Mouse (Mus musculus): ENCODE measurements around the gene Mthfr.
A peak's percentile ranks its signal among the peaks of the same experiment; 100 is the strongest.

Mthfr gene

DNA sequence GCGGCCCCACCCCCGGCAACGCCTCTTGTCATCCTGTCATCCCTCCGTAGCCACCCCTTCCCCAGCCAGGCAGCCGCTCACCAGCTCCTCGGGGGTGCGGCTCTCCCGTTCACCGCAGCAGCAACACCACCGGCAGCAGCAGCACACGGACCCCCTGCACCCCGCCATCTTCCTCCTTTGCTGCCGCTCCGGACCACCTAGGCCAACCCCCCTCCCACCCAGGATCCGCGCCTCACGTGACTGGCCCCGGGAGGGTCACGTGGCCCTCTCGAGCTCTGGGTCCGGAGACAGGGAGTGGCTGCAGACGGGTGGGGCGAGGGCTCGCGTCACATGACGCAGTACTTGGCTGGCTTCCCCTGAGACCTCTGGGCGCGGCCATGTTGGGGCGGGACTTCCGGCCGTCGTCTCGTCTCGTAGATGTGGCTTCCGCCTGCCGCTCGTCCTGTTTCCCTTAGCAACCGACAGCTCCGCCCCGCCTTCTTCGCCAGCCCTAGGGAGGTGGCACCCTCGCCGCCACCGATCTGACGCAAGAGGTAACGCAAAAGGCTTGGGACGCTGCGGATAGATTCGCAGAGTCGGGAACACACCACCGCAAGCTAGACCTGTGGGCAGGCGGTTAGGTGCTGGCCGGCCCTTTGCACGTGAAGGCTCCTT lies at the start of gene Mthfr, which contains the start of gene Clcn6:
Mthfr (plus strand) TSS at position 478 of the 654 bp plus-strand sequence.
Clcn6 (minus strand) TSS at position 222 of the 654 bp plus-strand sequence.
- peak; percentile 100 for DNase-seq (ENCODE audit: low read depth, low spot score)

DNA sequence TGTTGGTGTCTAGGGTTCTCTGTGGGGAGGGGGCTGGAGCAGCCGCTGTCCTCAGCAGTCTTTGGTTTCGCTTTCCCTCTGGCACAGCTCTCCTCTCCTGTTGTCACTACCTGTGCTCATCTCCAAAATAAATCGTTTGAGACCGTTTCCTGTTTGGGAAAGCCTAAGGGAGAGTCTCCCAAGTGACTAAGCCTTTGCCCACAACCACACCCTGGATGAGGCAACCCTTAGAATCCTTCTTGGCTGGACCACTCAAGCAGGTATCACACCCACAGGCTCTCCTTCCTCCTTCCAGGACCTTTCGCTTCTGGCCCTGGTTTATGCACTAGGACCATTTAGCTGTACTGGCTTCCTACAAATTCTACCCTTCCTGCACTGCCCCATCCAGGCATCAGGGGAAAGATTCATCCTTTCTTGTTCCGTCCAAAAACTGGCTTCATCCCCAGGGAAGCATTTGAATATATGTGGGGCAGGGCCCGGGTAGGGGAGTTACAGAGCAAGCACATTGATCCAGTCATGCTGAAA lies 45.2 kb upstream of the Mthfr start:
- DNase-seq (ENCODE audit: low read depth, low spot score), result no peak

DNA sequence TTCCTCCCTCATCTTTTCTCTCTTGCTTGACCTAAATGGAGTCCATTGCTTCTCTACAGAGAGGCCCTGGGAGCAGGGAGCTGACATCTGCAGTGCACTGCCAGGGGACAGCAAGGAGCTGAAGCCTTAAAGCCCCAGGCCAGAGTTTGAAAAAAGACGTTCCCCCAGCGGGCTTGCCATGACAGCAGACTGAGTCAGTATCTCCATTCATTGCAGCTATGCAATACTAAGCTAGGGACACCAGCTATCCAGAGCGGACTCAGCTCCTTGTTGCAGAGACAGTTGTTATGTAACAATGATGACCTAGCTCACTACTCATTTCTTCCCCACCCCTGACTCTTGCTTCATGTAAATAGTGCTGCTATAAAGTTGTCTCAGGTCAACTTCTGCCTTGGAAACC lies 43.6 kb upstream of the Mthfr start:
- DNase-seq (ENCODE audit: low read depth, low spot score), result no peak

DNA sequence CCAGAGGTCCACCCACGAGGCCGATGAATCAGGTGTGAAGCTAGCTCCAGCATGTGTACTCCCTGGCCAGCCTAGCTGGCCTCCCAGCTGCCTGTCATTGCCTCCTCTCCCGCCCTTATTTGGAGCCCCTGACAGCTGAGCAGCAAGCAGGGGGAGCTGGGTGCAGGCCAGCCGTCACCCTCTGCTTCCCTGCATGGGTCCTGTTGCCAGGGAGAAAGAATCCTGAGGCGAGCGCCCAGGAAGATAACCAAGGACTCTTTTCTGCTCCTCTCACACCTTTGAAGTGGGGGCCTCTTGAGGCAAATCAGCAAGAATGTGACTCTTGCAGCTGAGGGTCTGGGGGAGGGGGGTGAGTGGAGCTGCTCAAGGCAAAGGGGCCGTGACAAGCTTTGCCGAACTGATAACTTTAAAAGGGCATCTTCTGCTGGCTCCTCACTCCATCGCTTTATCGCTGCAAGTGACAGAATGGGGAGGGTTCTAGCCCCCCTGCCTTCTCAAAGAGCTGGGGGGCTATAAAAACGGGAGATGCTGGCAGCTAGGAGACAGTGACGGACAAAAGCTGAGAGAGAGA lies 38.6 kb upstream of the Mthfr start, which contains the start of gene Nppa:
Nppa (plus strand) TSS at position 521 of the 571 bp plus-strand sequence.
- DNase-seq (ENCODE audit: low read depth, low spot score), result no peak

DNA sequence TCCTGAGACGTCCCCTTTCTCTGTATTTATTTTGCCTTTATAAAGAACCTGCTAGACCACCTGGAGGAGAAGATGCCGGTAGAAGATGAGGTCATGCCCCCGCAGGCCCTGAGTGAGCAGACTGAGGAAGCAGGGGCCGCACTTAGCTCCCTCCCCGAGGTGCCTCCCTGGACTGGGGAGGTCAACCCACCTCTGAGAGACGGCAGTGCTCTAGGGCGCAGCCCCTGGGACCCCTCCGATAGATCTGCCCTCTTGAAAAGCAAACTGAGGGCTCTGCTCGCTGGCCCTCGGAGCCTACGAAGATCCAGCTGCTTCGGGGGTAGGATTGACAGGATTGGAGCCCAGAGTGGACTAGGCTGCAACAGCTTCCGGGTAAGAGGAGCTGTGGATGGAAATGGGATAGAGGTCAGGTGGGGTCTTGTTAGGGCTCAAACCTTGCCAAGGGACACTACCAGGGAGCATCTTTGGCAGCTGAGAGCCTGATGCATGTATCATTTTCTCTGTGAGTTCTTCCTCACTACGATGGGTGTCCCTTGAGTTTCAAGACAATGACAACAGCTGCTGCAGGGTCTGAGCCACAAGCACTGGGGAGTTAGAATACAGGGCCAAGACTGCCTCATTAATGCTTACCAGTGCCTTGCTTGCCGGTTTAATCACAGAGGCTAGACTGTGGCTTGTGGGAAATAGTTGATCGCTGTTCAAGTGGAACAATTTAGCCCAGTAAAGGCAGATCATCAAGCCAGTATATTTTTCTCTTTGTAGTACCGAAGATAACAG lies 37.7 kb upstream of the Mthfr start:
- no peak for DNase-seq (ENCODE audit: low read depth, low spot score)

DNA sequence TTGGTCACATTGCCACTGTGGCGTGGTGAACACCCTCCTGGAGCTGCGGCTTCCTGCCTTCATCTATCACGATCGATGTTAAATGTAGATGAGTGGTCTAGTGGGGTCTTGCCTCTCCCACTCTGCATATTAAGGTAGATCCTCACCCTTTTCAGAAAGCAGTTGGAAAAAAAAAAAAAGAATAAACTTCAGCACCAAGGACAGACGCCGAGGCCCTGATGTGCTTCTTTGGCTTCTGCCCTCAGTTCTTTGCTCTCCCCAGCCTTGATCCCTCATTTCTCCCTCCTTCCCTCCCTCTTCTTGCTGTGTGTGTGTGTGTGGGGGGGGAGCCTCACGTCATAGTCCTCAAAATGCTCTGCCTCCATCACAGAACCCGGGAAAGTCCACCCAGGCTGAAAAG lies 37.0 kb upstream of the Mthfr start:
- DNase-seq (ENCODE audit: low read depth, low spot score), result no peak

DNA sequence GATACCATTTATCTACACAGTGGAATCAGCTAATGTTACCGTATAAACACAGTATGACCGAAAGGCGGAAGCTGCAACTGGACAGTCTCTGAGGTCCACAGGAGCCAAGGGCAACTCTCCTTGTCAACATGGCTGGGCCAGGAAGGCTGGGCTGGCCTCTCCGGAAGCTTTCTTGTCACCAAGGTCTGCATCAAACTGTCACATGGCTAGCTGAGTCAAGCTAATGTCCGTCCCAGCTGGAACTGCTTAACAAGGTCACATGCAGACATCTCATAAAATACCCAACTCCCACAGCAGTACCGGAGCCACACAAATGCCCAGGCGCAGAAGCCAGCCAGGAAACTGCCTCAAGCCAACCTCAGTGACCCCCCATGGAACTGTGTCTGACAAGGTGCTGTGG lies 34.5 kb upstream of the Mthfr start:
- no peak for DNase-seq (ENCODE audit: low read depth, low spot score)

DNA sequence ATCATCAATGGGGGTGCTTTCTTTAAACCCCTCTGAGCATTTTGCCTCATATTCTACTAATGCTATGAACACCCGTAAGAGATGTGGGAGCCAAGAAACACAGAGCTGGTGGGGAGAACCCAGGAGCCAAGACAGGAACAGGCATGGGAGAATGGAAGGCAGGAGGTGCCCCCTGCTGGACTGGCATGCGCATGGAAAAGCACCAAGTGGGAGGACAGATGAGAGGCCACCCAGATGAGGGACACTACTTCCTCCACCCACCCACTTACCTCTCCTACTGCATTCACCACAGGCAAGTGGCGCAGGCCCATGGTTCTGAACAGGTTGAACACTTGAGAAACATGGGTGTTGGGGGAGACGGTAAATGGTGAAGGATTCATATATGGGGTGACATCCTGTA lies 30.5 kb upstream of the Mthfr start:
- DNase-seq (ENCODE audit: low read depth, low spot score), result peak; percentile 72

DNA sequence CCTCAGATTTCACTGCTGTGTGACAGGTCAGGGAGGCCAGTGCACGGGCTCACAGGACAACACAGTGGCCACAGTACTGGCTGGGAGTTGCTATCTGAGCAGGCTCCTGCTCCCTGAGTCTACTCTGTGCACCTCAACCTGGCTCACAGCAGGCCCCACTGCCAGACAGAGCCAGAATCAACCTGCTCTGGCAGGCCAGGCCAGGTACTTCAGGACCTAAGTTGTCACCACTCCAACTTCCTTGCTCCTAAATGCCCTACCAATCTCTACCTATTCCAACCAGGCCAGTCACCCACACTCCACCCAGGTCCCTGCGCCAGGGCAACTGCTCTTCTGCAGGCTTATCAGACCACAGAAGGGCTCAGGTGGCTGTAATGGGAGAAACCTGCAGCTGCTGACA lies 29.2 kb upstream of the Mthfr start:
- no peak for DNase-seq (ENCODE audit: low read depth, low spot score)

DNA sequence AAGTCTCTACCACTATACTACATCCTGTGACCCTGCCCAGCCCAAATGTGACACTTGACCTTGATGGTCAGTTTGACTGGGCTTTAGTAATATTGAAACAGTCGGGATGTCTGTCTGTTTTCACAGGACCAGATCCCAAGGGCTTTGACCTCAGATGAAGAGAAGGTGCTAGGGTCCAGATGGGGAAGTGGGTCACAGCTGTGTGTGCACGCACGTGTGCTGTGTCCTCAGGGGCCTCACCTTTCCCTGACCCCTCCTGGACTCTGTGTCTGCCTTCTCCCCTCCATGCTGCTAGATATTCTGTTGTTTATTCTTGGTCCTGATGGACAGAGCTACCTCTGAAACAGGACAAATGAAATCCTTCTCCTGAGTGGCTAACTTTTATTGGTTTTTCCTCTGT lies 27.5 kb upstream of the Mthfr start:
- no peak for DNase-seq (ENCODE audit: low read depth, low spot score)

DNA sequence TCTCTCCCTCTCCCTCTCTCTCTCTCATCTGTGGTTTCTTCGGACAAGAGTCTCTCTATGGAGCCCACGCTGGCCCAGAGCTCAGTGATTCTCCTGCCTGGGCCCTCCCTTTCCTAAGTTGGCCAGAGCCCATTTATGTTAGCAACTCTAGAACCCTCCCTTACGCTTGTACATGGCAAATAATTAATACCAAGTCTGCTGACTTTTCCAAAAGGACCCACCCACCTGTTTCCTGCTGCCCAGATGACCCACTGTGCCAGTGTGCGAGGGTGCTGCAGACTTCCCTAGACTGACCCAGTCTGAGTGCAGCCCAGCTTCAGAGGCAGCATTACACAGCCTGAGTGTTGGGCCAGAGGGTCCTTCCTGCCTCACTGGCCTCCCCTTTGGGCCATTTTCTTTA lies 26.7 kb upstream of the Mthfr start:
- no peak for DNase-seq (ENCODE audit: low read depth, low spot score)

DNA sequence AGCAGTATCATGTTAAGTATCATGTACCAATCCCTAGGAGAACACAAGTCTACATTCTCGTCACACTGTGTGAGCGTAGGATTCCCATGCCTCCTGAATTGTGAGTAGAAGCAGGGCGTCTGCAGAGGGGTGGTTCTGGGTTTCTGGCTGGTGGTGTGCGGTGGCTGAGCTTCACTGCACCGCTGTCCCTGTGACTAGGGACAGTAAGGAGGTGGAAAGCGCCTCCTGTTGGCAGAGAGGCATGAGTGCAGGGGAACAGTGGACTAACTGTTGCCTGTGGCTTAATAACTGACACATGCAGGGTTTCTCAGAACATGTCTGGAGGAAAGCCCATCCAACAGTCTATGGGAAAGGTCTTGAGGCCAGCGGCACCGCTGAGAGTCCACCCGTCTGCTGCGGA lies 23.5 kb upstream of the Mthfr start:
- no peak for DNase-seq (ENCODE audit: low read depth, low spot score)

DNA sequence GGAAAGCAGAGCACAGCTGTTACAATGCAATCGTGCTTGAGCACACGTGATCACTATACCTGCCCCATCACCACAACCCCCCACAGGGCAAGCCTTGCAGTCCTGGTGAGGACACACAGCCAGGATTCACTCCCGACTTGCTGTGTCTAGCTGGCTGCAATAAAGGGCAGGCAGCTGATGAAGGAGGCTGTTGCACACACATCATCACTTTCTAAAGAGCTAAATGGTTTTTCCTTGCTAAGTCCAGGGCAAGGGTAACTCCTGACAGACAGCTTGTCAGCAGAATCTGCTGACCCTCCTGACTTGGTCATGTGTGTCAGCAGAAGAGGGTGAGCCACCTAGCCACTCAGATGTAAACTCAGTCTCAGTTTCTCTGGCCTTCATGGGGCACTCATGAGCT lies 21.9 kb upstream of the Mthfr start:
- no peak for DNase-seq (ENCODE audit: low read depth, low spot score)

DNA sequence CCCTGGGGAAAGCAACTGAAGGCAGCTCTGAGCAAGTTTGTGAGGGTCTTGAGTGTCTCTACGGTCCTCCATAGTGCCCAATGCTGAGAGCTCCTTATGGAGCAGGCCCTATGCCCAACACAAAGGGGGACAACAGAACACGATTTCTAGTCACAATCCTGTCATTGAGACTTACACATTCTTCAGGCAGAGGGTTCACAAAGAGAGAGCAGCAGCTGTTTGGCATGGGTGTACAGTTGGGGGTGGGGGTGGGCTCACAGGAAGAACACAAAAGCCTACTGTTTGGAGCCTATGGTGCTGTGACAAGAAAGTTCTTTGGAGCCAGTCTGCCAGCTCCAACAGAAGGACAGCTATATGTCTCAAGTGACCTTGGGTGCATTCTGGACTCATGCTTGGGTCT lies 20.5 kb upstream of the Mthfr start:
- peak; percentile 72 for DNase-seq (ENCODE audit: low read depth, low spot score)

DNA sequence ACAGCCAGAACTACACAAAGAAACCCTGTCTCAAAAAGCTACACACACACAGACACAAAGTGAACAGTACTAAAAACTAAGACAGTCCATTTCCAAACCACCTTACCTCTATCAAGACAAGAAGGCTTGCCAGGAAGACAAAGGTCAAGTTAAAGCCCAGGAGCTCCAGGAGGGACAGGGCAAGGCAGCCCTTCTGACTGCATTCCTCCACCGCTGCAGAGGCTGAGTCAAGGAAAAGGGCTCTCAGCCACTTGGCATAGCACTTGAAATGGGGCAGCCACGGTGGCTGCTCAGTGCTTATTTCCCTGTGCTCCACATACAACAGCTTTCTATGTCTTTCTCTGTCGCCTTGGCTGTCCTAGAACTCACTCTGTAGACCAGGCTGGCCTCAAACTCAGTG lies 14.9 kb upstream of the Mthfr start:
- no peak for DNase-seq (ENCODE audit: low read depth, low spot score)

DNA sequence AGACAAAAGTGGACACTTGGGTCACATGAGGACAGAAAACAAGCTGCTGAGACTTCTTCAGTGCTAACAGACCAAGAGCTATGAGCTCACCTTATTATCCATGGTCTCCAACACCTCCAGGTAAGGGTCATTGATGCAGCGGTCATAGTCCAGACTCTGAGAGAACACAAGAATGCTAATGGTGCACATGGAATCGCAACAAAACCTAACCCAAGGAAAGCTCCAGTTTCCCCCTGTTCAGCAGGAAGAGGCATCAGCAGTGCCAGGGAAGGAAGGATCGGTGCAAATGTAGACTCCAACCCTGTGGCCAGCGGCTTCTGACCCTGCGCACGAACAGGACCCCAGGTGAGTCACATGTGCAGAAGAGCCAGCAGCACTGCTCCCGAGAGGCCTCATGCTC lies 9.6 kb upstream of the Mthfr start:
- DNase-seq (ENCODE audit: low read depth, low spot score), result no peak

DNA sequence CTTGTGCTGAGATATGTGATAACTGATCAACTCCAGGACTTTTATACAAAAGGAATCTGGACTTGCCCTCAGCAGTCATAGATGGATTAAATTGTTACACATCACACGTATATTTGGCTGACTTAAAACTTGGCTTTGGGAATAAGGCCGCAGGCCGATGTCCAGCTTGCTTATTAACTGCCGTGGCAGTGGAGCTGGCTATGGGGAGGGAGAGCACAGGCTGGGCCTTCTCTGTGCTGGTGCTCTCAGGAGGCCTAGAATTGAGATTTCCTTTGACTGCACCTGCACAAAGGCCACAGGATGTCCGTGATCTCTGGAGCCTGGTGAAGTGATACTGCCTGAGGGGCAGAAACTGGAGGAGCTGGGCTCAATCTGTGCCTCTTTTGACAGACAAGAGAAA lies 8.4 kb upstream of the Mthfr start:
- DNase-seq (ENCODE audit: low read depth, low spot score), result no peak

DNA sequence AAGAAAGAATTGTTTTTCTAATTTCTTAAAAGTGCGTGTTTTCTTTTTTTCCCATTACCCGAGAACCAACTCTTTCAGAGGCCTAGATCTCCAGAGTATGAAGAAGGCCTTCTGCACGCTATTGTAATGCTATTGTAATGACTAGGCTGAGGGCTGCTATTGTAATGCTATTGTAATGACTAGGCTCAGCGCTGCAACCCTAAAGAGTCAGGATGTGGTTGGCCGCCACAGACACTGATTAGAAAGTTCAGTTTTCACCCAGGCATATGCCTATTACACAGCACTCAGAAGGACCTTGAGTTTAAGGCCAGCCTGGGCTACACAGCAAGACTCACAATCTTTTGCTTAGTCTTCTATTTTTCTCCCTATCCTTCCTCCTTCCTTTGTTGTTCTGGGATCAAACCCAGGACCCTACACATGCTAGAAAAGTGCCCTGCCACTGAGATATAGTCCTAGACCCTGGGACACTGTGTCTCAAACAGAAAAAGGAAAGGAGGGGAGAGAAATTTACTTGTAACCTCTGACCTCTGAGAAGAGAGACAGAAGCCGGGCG lies 4.9 kb upstream of the Mthfr start:
- DNase-seq (ENCODE audit: low read depth, low spot score), result no peak

DNA sequence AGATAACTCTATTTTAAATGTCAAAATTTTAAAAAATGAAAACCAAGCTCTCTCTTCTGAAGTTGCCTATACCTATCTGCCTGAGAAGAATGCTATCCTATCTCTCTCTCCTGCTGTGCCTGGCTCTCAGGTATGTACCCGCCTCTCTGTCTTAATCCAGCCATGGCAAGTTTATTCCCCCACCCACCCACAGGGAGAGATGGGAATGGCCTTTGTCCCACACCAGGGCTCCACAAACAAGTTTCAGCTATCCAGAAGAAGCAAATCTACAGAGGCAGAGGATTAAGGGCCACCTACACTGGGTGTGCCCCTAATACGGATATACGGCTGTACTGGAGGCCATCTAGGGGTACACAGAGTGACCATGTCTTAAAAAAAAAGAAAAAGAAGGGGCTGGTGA lies 3.4 kb upstream of the Mthfr start:
- DNase-seq (ENCODE audit: low read depth, low spot score), result no peak

DNA sequence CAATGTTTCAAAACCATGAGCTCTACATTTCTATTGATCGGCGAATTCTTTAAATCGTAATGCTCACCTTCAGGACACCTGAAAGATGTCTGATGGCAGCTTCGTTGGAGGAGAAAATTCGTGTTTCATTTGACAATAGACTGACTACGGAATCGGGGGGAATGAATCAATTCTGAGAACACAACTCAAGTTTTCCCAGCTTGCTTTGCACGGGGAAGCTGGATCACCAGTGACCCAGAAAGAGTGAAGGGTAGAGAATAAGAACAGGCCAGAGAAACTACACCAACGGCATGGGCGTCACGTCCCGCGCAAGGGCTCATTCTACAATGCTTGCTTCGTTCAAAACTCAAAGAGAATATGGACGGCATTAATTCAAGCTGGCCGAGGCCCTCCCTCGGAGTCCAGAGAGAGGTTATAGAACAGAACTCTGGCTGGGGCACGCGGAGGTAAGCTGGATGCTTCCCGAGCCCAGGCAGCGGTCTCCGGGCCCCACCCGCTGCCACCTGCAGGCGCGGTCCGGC lies 738 bp upstream of the Mthfr start:
- DNase-seq (ENCODE audit: low read depth, low spot score), result peak; percentile 56

DNA sequence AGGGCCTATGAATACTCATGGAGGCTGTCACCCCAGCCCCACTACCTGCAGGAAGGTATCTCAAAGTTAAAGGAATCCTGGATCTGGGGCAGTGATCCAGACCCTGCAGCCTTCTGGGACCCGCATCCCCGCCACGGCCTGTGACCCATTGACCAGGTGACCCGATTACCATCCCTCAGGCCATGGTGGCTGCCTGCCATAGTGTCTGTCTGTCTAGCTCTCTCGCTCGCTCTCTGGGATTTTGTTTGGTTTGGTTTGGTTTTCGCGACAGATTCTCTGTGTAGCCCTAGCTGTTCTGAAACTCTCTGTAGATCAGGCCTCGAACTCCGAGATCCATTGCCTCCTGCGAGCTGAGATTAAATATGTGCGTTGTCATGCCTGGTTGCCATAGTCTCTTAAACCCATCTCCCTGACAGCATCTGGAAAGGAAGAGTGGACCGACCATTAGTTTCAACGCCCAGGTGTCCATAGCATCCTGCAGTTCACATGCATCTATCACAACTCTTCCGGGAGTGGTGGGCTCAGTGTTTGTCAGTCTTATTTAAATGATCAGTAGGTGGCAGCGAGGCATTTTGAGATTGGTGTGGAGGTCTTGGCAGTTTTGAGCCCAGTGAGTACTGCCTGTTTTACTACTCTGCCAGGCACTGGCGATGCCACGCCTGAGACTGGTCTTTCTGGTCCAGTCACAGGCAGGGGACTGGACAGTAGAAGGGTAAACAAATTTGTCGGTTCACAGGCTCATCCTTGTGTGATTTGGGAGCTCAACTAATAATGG lies 564 bp downstream of the Mthfr start:
- peak; percentile 36 for DNase-seq (ENCODE audit: low read depth, low spot score)

Data from brain, adult 2 months (tissue).